Mouse (Mus musculus) left cerebral cortex, postnatal 25 days (tissue): ENCODE data around the gene Fry. TPM values are rescaled to one million over a fixed set of nuclear protein-coding genes. Genes with fewer than 3 reads are reported as not detected.
"Not testable (repeated sequence)": the region's sequence is repeated elsewhere in the genome, so short reads cannot be mapped to it uniquely, and the experiment has no call there.

Experiments used
- DNase-seq, 2 experiments: peaks; one replicate each; pipeline ENCODE4 v3.0.0; 2022; ENCODE audit warnings: low spot score in 2 of 2, mixed read lengths in 1 of 2
- intact Hi-C: fragments of 180-260 bp; cut with DNase I; formaldehyde crosslinking; loops from one replicate; pipeline ENCODE4 v1.15.1; 2025
- total RNA-seq, 2 experiments: library from RNA; stranded (reverse); gene quantifications; 2 replicates each; pipeline ENCODE4 v1.2.3; 2021

Gene Fry
- total RNA-seq, 2 experiments from 2014 or later = 166 to 187 TPM

DNA sequence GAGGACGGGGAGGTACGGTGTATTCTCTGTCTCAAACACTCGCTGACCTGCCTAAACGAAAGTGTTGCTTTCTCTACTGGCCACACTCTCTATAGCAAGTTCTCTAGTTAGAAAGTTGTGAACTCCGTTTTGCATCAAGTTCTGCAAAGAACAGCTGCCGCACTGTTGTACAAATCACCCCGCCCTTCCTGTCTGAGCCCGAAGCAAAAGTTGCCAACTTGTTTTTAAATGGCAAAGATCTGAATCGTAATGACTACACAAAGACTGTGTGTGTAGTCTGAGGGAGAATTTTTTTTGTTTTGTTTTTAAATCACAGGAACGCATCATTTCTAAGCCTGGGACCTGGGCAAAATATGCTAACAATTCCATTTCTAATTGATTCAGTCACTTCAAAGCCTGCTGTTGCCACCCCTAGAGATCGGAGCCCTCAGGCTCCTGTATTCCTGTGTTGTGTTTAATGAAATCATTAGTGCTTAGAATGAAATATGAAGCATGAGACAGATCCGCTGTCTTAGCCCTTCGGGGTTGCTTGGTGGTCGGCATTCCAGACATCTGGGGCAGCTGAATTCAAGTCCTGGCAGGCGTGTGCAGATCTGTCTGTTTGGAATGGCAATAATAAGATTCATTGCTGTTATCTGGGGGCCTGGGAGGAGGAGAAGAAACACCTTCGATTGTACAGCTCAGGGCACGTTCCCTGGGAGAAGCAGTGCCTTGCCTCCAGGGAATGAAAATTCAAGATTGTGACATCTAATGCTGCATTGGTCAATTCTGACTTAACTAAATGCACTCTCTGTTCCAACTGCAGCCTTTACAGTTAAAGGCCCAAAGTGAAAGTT lies 339.7 kb downstream of the Fry start:
- DNase-seq = no peak
- intact Hi-C loops = no loop called here

DNA sequence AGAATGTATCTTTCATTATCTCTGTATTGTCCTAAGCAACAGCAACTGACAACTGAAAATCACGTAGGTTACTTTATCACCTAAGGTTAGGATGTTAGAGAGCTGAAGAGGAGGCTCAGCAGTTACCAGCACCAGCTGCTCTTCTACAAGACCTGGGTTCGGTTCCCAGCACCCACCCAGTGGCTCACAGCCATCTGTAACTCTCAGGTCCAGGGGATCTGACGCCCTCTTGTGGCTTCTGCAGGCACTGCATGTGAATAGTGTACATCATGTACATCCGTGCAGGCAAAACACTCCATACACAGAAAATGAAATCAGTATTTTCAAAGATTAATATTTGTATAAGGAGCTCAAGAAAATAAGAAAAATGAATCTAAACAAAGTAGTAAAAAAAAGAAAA lies 341.4 kb downstream of the Fry start:
- DNase-seq = no peak
- intact Hi-C loops = no loop called here

DNA sequence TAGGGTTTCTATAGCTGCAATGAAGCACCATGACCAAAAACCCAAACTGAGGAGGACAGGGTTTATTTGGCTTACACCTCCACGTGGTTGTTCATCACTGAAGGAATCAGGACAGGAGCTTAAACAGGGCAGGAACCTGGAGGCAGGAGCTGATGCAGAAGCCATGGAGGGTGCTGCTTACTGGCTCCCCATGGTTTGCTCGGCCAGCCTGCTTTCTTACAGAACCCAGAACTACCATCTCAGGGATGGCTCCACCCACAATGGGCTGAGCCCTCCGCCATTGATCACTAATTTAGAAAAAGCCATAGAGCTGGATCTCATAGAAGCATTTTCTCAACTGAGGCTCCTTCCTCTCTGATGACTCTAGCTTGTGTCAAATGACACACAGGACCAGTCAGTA lies 346.3 kb downstream of the Fry start:
- DNase-seq = no peak
- intact Hi-C loops = no loop called here

DNA sequence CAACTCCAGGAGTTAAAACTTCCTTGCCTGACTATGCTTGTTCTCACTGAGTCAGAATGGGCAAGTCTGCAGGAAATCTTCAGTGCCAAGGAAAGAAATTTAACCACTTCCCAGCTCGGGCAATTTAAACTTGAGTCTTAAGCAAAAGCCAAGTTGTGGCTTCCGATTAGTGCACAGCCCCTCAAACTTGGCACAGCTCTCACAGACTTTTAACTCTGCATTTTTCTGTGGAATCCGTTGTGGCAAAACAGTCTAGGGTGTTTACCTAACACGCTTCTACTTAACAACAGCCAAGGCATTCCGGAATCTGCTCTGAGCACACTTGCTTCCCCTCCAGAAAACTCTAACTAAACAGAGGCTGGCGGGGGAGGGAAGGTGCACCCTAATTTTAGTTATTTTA lies 346.8 kb downstream of the Fry start:
- intact Hi-C loops = no loop called here
- no peak for DNase-seq

DNA sequence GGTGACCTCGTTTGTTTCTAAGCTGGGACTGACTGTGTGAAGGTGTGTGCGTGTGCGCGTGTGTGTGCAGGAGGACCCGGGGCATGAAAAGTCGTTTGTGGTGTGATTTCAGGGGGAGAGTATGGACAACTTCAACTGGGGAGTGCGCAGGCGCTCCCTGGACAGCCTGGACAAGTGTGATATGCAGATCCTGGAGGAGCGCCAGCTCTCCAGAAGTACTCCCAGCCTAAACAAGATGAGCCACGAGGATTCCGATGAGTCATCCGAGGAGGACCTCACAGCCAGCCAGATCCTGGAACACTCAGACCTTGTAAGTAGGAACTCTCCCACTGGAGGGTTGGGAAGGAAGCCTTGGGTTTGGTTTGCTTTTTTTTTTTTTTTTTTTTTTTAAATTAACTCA lies 347.7 kb downstream of the Fry start:
- intact Hi-C loops = no loop called here
- peak; percentile 81 to 95 for DNase-seq

DNA sequence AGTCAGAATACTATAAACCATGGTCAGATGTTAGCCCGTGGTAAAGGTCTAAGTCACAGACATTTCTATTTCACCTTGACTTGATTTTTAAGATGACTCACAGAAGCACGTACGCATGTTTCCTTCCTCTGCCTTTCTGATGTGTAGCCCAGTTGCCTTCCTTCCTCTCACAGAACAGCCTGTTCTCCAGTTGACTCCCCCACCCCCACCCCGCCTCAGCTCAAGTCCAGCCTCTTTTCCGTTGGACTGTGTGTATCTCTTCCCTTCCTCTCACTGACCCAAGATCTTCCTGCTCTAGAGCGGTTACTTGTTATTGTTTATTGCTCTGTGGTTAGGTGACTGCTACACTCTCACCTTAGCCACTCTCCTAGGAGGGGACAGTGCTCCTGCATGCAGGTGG lies 350.0 kb downstream of the Fry start:
- intact Hi-C loops = no loop called here
- DNase-seq = no peak

DNA sequence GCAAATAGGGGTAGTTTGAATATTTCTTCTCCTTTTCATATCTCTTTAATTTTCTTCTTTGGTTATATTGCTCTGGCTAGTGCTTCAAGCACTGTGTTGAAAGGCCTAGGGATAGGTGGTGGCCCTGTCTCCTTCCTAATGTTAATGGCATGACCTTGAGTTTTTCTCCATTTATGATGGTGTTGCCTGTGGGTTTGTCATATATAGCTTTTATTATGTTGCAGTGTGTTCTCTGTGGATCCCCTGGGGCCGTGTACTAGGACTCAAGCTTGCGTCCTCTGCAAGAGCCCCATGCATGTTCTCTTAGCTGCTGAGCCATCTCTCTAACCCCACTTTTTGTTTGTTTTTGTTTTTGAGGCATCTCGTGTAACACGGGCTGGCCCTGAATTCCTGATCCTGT lies 358.9 kb downstream of the Fry start:
- intact Hi-C loops = no loop called here

DNA sequence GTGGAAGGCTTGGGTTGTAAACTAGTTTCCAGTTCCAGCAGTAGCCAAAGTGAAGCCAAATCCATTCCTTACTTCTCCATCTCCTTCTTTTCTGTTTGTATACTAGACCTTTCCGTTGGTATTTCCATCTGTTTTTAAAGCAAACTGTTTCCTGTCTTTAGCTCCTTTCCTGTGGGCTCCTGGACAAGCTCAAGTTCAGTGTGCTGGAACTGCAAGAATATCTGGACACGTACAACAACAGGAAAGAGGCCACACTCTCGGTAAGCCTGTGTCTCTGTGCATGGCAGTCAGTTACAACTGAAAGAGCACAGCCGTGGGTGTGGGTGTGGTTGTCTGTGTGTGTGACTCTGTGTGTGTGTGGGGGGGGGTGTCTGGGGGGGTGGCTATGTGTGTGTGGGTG lies 360.2 kb downstream of the Fry start:
- no peak for DNase-seq
- intact Hi-C loops = no loop called here

More for the DNA sequence above, 358.9 kb downstream of the Fry start:
- DNase-seq = no peak

DNA sequence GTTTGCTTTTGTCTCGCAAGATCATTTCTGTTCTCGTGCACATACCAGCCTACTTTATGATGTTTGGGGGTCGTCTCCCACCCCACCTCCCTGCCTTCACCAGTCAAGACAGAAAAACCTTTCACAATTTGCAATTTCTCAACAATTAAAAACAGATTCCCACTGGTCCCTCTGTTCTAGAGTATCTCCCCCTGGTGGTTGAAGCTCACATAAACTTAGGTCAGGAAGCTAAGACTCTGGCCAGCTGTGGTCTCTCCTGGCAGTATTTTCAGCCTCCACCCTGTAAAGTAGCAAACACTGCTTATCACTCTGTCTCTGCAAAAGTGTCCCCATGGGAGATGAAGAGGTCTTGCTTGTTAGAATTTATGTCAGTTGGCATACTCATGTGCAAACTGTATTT lies 366.8 kb downstream of the Fry start:
- DNase-seq = no peak
- intact Hi-C loops = no loop called here

DNA sequence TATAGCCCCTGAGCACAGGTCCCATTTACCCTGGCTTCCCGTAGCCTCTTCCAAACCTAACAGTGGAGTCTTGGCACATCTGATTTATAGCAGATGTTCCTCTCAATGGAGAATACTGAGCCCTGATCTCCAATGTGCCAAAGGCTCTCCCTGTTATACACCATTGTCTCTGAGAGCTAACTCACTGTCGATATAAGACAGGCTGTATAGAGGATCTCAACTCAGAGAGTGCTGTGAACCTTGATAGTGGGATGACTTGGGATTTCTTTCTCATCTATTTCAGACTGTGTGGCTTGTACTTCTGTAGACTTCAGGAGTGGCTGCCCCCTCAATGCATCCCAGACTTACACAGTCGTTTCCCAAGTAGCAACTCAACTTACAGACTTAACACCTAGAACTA lies 371.8 kb downstream of the Fry start:
- intact Hi-C loops = no loop called here

DNA sequence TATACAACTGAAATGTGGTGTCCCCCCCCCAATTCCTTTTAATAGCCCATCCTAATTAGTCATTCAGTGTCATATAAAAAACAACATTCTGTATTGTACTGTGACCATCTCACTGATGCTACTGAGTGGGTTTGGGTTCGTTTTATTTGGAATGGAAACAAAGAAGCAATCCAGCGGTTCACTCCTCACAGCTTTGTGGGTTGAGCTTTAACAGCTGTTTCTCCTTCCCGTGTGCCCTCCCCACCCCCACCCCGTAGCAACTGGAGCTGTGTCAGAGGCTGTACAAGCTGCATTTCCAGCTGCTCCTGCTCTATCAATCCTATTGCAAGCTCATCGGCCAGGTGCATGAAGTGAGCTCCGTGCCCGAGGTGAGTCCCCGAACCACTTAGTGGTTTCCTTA lies 372.4 kb downstream of the Fry start:
- DNase-seq = no peak
- intact Hi-C loops = no loop called here

More for the DNA sequence above, 371.8 kb downstream of the Fry start:
- DNase-seq = no peak

DNA sequence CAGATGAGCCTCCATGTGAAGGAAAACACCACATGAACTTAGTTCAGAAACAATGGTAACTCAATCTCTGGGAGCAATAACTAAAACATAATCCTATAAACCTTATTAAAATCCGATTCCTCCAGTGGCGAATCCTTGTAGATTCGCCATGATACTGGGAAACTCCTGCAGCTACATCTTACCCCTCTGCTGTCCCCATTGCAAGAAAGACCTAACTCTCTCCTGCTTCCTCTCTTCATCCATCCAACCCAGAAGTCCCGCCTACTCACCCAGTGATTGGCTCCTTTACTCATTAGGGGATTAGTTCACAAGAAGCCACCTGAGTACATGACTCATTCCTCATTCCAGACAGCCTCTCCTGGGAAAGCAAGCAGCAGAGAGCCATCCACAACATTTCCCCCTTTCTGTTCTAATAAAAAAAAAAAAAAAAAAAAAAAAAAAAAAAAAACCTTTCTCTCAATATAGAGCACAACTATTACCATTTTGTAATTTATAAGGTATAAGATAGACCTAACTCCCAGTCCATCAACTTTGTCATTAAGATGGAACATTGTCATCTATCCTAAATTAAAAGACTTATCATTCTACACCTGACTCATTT lies 373.2 kb downstream of the Fry start:
- intact Hi-C loops, DNase-seq: not testable (repeated sequence)

DNA sequence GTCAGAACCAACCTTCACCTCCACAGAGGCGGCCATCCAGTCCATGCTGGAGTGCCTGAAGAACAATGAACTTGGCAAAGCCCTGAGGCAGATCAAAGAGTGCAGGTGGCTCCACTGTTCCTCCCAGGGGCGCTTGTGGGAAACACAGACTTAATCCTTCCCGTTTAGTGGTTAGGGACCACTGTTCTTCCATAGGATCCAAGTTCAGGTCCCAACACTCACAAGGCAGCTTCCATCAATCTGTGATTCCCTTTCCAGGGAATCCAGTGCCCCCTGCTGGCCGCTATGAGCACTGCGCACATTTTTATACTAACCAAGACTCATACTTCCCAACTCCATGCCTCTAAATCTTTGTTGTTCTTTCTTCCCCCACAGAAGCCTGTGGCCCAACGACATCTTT lies 377.3 kb downstream of the Fry start:
- intact Hi-C loops = no loop called here
- DNase-seq = no peak

DNA sequence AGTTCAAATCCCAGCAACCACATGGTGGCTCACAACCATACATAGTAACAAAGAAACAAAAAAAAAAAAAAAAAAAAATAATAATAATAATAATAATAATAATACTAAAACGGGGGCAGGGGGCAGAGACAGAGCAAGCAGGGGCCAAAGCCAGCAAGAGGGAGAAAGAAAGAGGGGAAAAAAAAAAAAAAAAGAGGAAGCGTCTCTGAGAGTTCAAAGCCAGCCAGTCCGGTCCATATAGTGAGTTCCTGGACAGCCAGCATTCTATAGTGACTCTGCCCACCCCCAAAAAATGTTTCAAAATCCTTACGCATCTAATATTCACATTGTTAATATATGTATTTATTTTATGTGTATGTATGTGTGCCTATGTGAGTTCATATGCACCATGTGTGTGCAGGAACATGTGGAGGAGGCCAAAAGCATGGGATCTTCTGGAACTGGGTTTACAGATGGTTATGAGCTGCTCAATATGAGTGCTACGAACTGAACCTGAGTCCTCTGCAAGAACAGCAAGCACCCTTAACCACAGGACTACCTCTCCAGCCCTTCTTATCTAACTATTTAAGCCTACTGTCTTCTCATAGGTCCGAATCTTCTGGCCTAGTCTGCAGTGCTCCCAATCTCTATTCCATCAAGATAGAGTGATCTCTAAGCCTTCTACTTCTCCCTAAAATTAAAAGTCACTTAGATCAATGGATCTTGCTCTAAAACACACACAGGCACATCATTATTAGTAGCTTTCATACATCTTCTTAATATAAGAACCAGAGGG lies 392.2 kb downstream of the Fry start:
- intact Hi-C loops = no loop called here
- no peak for DNase-seq

DNA sequence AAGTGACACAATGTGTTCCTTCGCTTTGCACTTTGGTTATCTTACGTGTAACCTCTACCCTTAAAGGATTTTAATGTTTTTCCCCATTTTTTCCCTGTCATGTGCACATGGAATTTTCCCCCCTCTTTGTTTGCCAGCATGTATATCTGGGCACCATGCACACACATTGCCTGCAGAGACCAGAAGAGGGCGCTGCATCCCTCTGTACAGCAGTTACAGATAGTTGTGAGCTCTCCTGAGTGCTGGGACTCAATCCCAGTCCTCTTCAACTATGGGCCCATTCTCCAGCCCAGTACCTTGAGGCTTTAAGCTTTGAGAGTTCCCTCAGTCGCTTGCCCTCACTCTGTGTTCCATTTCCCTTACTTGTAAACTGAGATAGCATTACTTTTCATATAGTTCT lies 394.8 kb downstream of the Fry start:
- intact Hi-C loops = no loop called here
- no peak for DNase-seq

DNA sequence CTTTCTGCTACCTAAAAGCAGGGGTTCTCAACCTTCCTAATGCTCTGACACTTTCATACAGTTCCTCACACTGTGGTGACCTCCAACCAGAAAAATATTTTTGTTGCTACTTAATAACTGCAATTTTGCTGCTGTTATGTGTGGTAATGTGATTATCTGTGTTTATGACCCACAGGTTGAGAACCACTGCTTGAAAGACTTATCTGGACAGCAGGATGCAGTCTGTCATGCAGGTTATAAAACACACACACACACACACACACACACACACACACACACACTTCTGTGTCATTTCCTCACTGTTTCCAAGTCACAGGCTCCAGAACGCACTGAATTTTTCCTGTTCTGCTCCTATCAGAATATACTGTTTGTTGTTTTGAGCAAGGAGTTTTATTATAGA lies 395.6 kb downstream of the Fry start:
- no peak for DNase-seq

DNA sequence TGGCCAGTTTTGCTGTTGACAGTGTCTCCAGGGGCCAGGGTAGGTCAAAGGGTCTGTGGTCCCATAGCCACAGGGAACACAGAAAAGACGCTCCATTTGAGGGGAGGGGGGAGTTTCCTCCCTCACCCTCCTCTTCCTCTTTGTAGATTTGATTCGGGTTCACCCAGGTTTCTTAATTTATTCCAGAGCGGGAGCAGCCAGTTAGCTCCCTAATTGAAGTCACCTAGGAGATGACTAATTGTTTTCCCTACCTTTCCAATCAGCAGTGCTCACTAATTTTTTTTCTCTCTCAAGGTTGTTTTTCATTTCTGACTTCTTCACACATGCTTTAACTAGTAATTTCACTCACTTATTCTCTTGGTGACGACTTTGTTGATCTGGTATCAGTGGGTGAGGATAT lies 399.6 kb downstream of the Fry start, which contains the start of gene Zar1l:
Zar1l (minus strand) TSS at position 101 of the 400 bp plus-strand sequence.
- no peak for DNase-seq
- intact Hi-C loops = no loop called here

More for the DNA sequence above, 395.6 kb downstream of the Fry start:
- intact Hi-C loops = no loop called here

DNA sequence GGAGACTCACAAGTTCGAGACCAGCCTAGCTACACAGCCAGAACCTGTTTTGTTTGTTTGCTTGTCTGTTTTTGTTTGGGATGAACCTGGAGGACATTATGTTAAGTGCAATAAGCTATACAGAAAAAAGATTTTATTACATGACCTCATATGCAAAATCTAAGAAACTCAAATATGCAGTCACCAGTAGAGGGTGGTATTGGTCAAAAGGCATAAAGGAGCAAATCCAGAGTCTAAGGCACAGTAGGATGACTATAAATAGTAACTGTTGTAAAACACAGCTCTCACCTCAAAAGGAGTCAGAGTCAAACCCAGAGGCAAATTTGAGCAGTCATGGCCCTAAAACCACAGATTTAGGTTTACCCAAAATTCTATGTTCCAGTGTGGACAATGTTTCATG lies 401.1 kb downstream of the Fry start:
- DNase-seq = no peak
- intact Hi-C loops = no loop called here

DNA sequence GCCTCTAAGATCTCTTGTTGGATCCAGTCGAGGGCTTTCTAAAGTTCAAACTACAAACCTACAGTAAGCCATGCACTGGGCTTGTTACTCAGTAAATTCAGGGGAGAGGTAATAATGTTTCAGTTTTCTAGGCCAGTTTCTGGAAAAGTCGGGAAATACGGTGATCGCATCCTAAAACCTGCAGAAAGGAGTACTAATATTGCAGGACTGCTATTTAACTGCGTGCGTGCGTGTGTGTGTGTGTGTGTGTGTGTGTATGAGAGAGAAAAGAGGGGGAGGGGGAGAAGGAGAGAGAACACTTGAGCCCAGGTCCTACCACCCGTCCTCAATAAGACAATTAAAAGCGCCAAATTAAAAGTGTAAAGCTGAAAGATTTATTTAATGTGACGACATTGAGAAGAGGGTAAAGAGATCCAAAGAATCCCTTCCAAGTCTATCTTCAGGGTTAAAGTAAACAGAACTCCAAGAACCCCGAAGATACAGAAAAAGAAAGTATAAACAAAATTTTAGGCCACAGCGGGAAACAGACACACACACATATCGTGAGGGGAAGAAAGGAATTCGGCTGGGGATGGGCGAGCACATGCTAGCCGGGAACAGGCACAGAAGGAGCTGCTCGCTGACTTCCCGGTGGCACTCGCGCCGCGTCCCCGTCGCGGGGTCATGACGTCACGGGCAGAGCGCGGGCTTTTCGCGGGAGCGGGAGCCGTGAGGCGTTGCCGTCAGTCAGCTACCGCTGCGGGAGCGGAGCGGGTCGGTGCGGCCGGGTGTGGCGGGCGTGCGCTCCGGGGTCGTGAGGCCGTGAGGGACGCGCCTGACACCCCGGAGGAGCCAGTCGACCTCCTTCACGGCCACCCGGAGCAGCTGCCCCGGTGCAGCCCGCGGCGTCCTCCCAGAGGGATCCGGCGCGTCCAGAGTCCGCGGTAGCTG lies 403.8 kb downstream of the Fry start, which contains the start of gene Brca2:
Brca2 (plus strand) TSS at position 694 of the 930 bp plus-strand sequence.
- peak; percentile 91 to 92 for DNase-seq
- intact Hi-C loops = loop anchor here (2.0 kb wide), 1 partner anchor 143 kb away; no protein-coding TSS in a partner anchor
